ENCODE assay signal across 8 mouse cellular contexts in the genomic region with DNA sequence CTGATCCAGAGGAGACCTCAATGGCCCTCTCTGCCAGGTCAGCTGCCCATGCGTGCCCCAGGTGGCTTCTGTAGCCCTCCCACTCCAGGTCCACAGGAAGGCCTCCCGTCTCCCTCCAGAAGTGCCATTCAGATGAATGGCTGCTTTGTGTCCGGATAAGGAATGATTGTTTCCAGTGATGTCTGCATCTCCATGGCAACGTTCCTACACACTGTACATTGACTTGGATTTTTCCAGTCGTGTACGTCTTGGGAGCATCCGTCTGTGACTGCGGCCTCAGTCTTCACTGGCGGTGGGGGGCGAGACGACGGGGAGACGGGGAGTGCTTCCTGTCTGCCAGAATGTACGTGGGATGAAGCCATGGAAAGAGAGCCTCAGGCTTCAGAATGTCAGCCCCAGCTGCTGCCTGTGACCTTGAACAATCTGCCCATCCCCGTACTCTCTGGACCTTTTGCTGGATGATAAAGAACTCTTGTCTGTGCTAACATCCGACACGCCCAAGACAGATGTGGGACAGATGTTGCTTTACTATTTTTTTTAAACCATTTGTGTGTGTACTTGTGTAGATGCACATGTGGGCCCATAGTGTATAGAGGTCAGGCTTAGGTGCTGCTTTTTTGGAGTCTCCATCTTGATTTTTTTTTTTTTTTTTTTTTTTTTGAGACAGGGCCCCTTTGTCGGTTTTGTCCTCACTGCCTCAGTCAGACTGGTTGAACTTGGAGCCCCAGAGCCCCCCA.
DNase-seq lines count a peak whose midpoint lies in the region; ATAC-seq and TF ChIP-seq lines count a peak whose summit lies in the region.

No protein-coding gene starts in this region.

- TF ChIP-seq EP300 in ES-Bruce4 (IDR thresholded peaks at IDR 0.05; ENCODE audit: insufficient read depth, low read depth, low read length), result peak; percentile 87

- H3K27me3 ChIP-seq in heart, embryonic 11.5 days (ENCODE audit: control insufficient read depth, insufficient read depth, low read length), result peaks cover 14% of the 10 kb centered on the region
- H3K27me3 ChIP-seq in ES-Bruce4 (ENCODE audit: control insufficient read depth, insufficient read depth, low read length, poor library complexity, severe bottlenecking), result no peaks in the 10 kb centered on the region
- H3K27me3 ChIP-seq in forebrain, embryonic 16.5 days (replicated peaks; ENCODE audit: control insufficient read depth, insufficient read depth, low read length), result no peaks in the 10 kb centered on the region
- peaks cover 6% of the 10 kb centered on the region for H3K27me3 ChIP-seq in limb, embryonic 15.5 days

- H3K4me1 ChIP-seq in heart, embryonic 11.5 days (ENCODE audit: control insufficient read depth, insufficient read depth, low read length), result peaks cover 10% of the 10 kb centered on the region; the same call in 1 of the 2 replicates
- peaks cover 8% of the 10 kb centered on the region for H3K4me1 ChIP-seq in ES-Bruce4 (ENCODE audit: control insufficient read depth, insufficient read depth, low read length)
- peaks cover 13% of the 10 kb centered on the region for H3K4me1 ChIP-seq in forebrain, embryonic 16.5 days (replicated peaks; ENCODE audit: control insufficient read depth, insufficient read depth, low read length)
- H3K4me1 ChIP-seq in limb, embryonic 15.5 days, result peaks cover 37% of the 10 kb centered on the region

- no peak overlapping the region for H3K9ac ChIP-seq in heart, embryonic 11.5 days (ENCODE audit: low read depth, low read length)
- H3K9ac ChIP-seq in ES-Bruce4 (ENCODE audit: low read depth, poor library complexity, severe bottlenecking), result no peak overlapping the region
- no peak overlapping the region for H3K9ac ChIP-seq in forebrain, embryonic 16.5 days (replicated peaks; ENCODE audit: low read depth, low read length)
- H3K9ac ChIP-seq in limb, embryonic 15.5 days, result no peak overlapping the region

- H3K4me3 ChIP-seq in heart, embryonic 11.5 days (ENCODE audit: low read depth, low read length), result no peak overlapping the region
- H3K4me3 ChIP-seq in ES-Bruce4 (ENCODE audit: low read depth, low read length), result no peak overlapping the region
- no peak overlapping the region for H3K4me3 ChIP-seq in forebrain, embryonic 16.5 days (replicated peaks; ENCODE audit: low read length)
- H3K4me3 ChIP-seq in limb, embryonic 15.5 days, result no peak overlapping the region

- no peaks in the 10 kb centered on the region for H3K9me3 ChIP-seq in heart, embryonic 11.5 days (replicated peaks; ENCODE audit: control insufficient read depth, low read length)
- no peaks in the 10 kb centered on the region for H3K9me3 ChIP-seq in ES-Bruce4 (replicated peaks; ENCODE audit: control insufficient read depth, insufficient read depth, low read length, poor library complexity, severe bottlenecking)
- no peaks in the 10 kb centered on the region for H3K9me3 ChIP-seq in forebrain, embryonic 16.5 days (ENCODE audit: control insufficient read depth, low read length)
- no peaks in the 10 kb centered on the region for H3K9me3 ChIP-seq in limb, embryonic 15.5 days

- TF ChIP-seq CTCF in ES-Bruce4 (IDR thresholded peaks at IDR 0.05; ENCODE audit: low read depth, low read length), result no peak

- H3K4me2 ChIP-seq in heart, embryonic 11.5 days, result no peak overlapping the region
- H3K4me2 ChIP-seq in forebrain, embryonic 16.5 days (ENCODE audit: low read length), result no peak overlapping the region
- H3K4me2 ChIP-seq in limb, embryonic 15.5 days, result no peak overlapping the region

- H3K36me3 ChIP-seq in heart, embryonic 11.5 days (ENCODE audit: control insufficient read depth, insufficient read depth, low read length), result no peaks in the 10 kb centered on the region
- H3K36me3 ChIP-seq in ES-Bruce4 (ENCODE audit: control insufficient read depth, insufficient read depth, low read length, poor library complexity, severe bottlenecking), result no peaks in the 10 kb centered on the region
- H3K36me3 ChIP-seq in forebrain, embryonic 16.5 days (ENCODE audit: control insufficient read depth, insufficient read depth), result no peaks in the 10 kb centered on the region
- no peaks in the 10 kb centered on the region for H3K36me3 ChIP-seq in limb, embryonic 15.5 days

- no peak for TF ChIP-seq POLR2A in ES-Bruce4 (IDR thresholded peaks at IDR 0.05; ENCODE audit: insufficient read depth, low read length)

- DNase-seq in heart, postnatal 36 days, result no peak
- no peak for DNase-seq in thymus, adult 18-20 months
- DNase-seq in gastrocnemius, adult 8-10 months (ENCODE audit: low spot score in 2 of 2), result no peak
- no peak for DNase-seq in spleen, adult 12 weeks (ENCODE audit: low spot score)

- peak overlapping the region; percentile 41; the same call in 1 of the 2 replicates for H3K27ac ChIP-seq in heart, embryonic 11.5 days (ENCODE audit: low read depth, low read length)
- H3K27ac ChIP-seq in ES-Bruce4 (ENCODE audit: insufficient read depth, low read length), result no peak overlapping the region
- H3K27ac ChIP-seq in forebrain, embryonic 16.5 days (ENCODE audit: low read length), result no peak overlapping the region
- H3K27ac ChIP-seq in limb, embryonic 15.5 days, result peak overlapping the region; percentile 70

- 37% methylated on average over 18 of the region's 18 CpGs for WGBS in heart, embryonic 11.5 days (ENCODE audit: insufficient replicate concordance)
- WGBS in forebrain, embryonic 16.5 days, result 22% methylated on average over 18 of the region's 18 CpGs
- WGBS in limb, embryonic 15.5 days, result 24% methylated on average over 18 of the region's 18 CpGs

- intact Hi-C loops in heart, postnatal 36 days (cut with DNase I), result no loop called here

- ATAC-seq in heart, embryonic 11.5 days (replicated peaks; ENCODE audit: insufficient number of reproducible peaks, low FRiP score, low TSS enrichment), result peak; percentile 58; the same call in 1 of the 2 replicates
- peak; percentile 28; the same call in 1 of the 2 replicates for ATAC-seq in forebrain, embryonic 16.5 days
- ATAC-seq in limb, embryonic 15.5 days (ENCODE audit: insufficient number of reproducible peaks, low FRiP score, low TSS enrichment, low read depth), result peak; percentile 80

Comparison
In these comparisons a context has a peak if more than half of its experiments do, and no peak if none do; other contexts are left out.
1. ATAC-seq: peak in every context shown above with its lines; median percentile 80 in limb, embryonic 15.5 days; 58 in heart, embryonic 11.5 days; 28 in forebrain, embryonic 16.5 days.
2. H3K27ac ChIP-seq: peak in heart, embryonic 11.5 days (single experiment) and limb, embryonic 15.5 days (single experiment); none in ES-Bruce4 (single experiment) and forebrain, embryonic 16.5 days (single experiment).